Mouse (Mus musculus): Measurements from ENCODE around the gene Sept9. TPM values are rescaled to one million over a fixed set of nuclear protein-coding genes. Genes with fewer than 3 reads are reported as not detected.
A peak's percentile ranks its signal among the peaks of the same experiment; 100 is the strongest.

The Sept9 gene
- polyA plus RNA-seq, 2 experiments: 78.7 to 125 TPM

GRCm38 (mm10) chr11:117357916-117358639 is 158.6 kb downstream of the Sept9 start:
- ATAC-seq (ENCODE audit: low FRiP score, low read depth) (peak; percentile 78), DNase-seq (ENCODE audit: low spot score) (peak; percentile 99)
- H3K4me1 ChIP-seq (ENCODE audit: control insufficient read depth, insufficient read depth, low read length): no peaks in the 10 kb centered on the region; the same call in 1 of the 2 replicates
- H3K4me3 ChIP-seq (replicated peaks; ENCODE audit: low read length): no peak overlapping the region
- no peaks in the 10 kb centered on the region for H3K27me3 ChIP-seq (ENCODE audit: control insufficient read depth, insufficient read depth, low read length)
- H3K36me3 ChIP-seq (ENCODE audit: control insufficient read depth, insufficient read depth, low read length): peaks cover 94% of the 10 kb centered on the region
- no peak overlapping the region for H3K4me2 ChIP-seq (replicated peaks; ENCODE audit: low read depth, low read length, severe bottlenecking)
- no peak overlapping the region for H3K27ac ChIP-seq (replicated peaks; ENCODE audit: low read depth, low read length)
- no peak overlapping the region for H3K9ac ChIP-seq (ENCODE audit: low read depth, low read length, severe bottlenecking)
- WGBS: 43% methylated on average over 8 of the region's 8 CpGs
- no peaks in the 10 kb centered on the region for H3K9me3 ChIP-seq (ENCODE audit: control insufficient read depth, low read length)
- TF ChIP-seq POLR2A (IDR thresholded peaks at IDR 0.05; ENCODE audit: borderline replicate concordance, extremely low read depth, insufficient read depth, insufficient read length): 0 out of 2 replicates have a peak, but pooled peaks have one; percentile 46

DNA sequence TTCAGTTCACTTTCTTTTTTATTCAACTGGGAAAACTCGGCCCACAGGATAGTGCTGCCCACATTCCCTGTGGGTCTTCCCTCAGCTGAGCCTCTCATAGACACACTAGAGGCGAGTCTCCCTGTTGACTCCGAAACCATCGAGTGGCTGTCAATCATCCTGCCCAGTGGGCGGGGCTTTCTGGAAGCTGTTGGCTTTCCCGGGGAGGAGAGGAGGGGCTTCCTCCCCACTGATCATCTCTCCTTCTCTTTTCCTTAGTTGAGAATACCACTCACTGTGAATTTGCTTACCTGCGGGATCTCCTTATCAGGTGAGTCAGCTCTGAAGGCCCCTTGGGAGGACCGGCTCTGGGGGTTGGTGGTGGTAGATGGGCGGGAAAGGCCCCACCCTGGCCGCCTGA is 159.7 kb downstream of the Sept9 start:
- no peak overlapping the region for H3K4me3 ChIP-seq (replicated peaks; ENCODE audit: low read length)
- no peaks in the 10 kb centered on the region for H3K27me3 ChIP-seq (ENCODE audit: control insufficient read depth, insufficient read depth, low read length)
- H3K36me3 ChIP-seq (ENCODE audit: control insufficient read depth, insufficient read depth, low read length): peaks cover 86% of the 10 kb centered on the region
- no peak overlapping the region for H3K27ac ChIP-seq (replicated peaks; ENCODE audit: low read depth, low read length)
- no peaks in the 10 kb centered on the region for H3K9me3 ChIP-seq (ENCODE audit: control insufficient read depth, low read length)
- TF ChIP-seq POLR2A (IDR thresholded peaks at IDR 0.05; ENCODE audit: borderline replicate concordance, extremely low read depth, insufficient read depth, insufficient read length): no peak
- no peak overlapping the region for H3K4me2 ChIP-seq (replicated peaks; ENCODE audit: low read depth, low read length, severe bottlenecking)
- no peak overlapping the region for H3K9ac ChIP-seq (ENCODE audit: low read depth, low read length, severe bottlenecking)
- H3K4me1 ChIP-seq (ENCODE audit: control insufficient read depth, insufficient read depth, low read length): peaks cover 7% of the 10 kb centered on the region; the same call in 1 of the 2 replicates
- DNase-seq (ENCODE audit: low spot score): no peak
- no peak for ATAC-seq (ENCODE audit: low FRiP score, low read depth)
- 84% methylated on average over 10 of the region's 10 CpGs for WGBS

DNA sequence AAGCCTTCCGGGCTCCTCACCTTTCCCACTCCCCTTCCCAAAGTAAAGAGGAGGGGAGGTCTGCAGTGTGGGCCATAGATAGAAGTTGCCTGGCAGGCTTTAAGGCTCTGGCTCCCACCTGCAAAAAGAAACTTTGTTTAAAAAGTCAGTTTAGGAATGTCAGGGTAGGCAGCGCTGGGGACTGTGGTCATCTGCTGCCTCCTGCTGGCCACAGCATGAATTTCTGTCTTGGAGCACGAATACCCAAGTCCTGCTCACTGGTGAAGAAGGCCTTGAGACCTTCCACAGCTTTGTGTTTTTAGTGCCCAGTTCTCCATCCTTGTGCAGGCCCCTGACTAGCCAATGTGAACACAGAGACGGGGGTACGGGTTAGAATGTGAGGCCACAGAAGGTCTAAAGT is 160.4 kb downstream of the Sept9 start:
- TF ChIP-seq POLR2A (IDR thresholded peaks at IDR 0.05; ENCODE audit: borderline replicate concordance, extremely low read depth, insufficient read depth, insufficient read length): no peak
- Histone ChIP-seq H3K27me3 (ENCODE audit: control insufficient read depth, insufficient read depth, low read length) (no peaks in the 10 kb centered on the region), H3K36me3 (ENCODE audit: control insufficient read depth, insufficient read depth, low read length) (peaks cover 79% of the 10 kb centered on the region), H3K4me1 (ENCODE audit: control insufficient read depth, insufficient read depth, low read length) (peaks cover 8% of the 10 kb centered on the region), H3K4me3 (replicated peaks; ENCODE audit: low read length) (no peak overlapping the region), H3K27ac (replicated peaks; ENCODE audit: low read depth, low read length) (no peak overlapping the region), H3K9me3 (ENCODE audit: control insufficient read depth, low read length) (no peaks in the 10 kb centered on the region), H3K9ac (ENCODE audit: low read depth, low read length, severe bottlenecking) (no peak overlapping the region), H3K4me2 (replicated peaks; ENCODE audit: low read depth, low read length, severe bottlenecking) (no peak overlapping the region)
- no peak for ATAC-seq (ENCODE audit: low FRiP score, low read depth)
- peak; percentile 60 for DNase-seq (ENCODE audit: low spot score)
- WGBS: 66% methylated on average over 5 of the region's 5 CpGs

GRCm38 (mm10) chr11:117360561-117360960 is 161.1 kb downstream of the Sept9 start:
- no peaks in the 10 kb centered on the region for H3K9me3 ChIP-seq (ENCODE audit: control insufficient read depth, low read length)
- no peak for DNase-seq (ENCODE audit: low spot score)
- no peak overlapping the region for H3K9ac ChIP-seq (ENCODE audit: low read depth, low read length, severe bottlenecking)
- no peak for TF ChIP-seq POLR2A (IDR thresholded peaks at IDR 0.05; ENCODE audit: borderline replicate concordance, extremely low read depth, insufficient read depth, insufficient read length)
- no peak for ATAC-seq (ENCODE audit: low FRiP score, low read depth)
- no peak overlapping the region for H3K27ac ChIP-seq (replicated peaks; ENCODE audit: low read depth, low read length)
- peaks cover 72% of the 10 kb centered on the region for H3K36me3 ChIP-seq (ENCODE audit: control insufficient read depth, insufficient read depth, low read length)
- no peak overlapping the region for H3K4me2 ChIP-seq (replicated peaks; ENCODE audit: low read depth, low read length, severe bottlenecking)
- H3K27me3 ChIP-seq (ENCODE audit: control insufficient read depth, insufficient read depth, low read length): no peaks in the 10 kb centered on the region
- H3K4me3 ChIP-seq (replicated peaks; ENCODE audit: low read length): no peak overlapping the region
- H3K4me1 ChIP-seq (ENCODE audit: control insufficient read depth, insufficient read depth, low read length): peaks cover 12% of the 10 kb centered on the region
- WGBS: 73% methylated on average over 7 of the region's 7 CpGs

DNA sequence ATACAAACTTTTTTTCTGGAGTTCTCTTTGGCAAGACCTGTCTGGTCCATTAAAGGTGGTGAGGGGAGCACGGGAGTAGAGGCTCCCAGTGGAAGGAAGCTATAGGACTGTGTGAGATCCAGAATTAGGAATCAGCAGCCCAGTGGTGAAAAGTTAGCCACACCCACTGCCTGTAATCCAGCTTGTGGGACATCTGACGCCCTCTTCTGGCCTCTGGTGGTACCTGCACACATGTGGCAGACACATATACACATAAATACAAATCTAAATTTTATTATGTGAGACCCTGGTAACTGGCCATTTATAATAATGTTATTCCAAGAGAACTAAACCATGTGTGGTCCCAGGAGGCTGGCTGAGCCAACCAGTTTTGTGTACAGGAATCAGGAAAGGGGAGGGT is 162.8 kb downstream of the Sept9 start:
- 83% methylated on average over 2 of the region's 2 CpGs for WGBS
- Histone ChIP-seq H3K36me3 (ENCODE audit: control insufficient read depth, insufficient read depth, low read length) (peaks cover 55% of the 10 kb centered on the region), H3K4me3 (replicated peaks; ENCODE audit: low read length) (no peak overlapping the region), H3K27me3 (ENCODE audit: control insufficient read depth, insufficient read depth, low read length) (no peaks in the 10 kb centered on the region), H3K9ac (ENCODE audit: low read depth, low read length, severe bottlenecking) (no peak overlapping the region), H3K4me2 (replicated peaks; ENCODE audit: low read depth, low read length, severe bottlenecking) (no peak overlapping the region), H3K27ac (replicated peaks; ENCODE audit: low read depth, low read length) (no peak overlapping the region), H3K4me1 (ENCODE audit: control insufficient read depth, insufficient read depth, low read length) (peaks cover 12% of the 10 kb centered on the region), H3K9me3 (ENCODE audit: control insufficient read depth, low read length) (no peaks in the 10 kb centered on the region)
- no peak for TF ChIP-seq POLR2A (IDR thresholded peaks at IDR 0.05; ENCODE audit: borderline replicate concordance, extremely low read depth, insufficient read depth, insufficient read length)
- no peak for DNase-seq (ENCODE audit: low spot score)
- ATAC-seq (ENCODE audit: low FRiP score, low read depth): no peak
